Mouse (Mus musculus) left cerebral cortex, adult 11 months (tissue): ENCODE results near the gene Hsd17b11.
"Not testable (repeated sequence)": the region's sequence is repeated elsewhere in the genome, so short reads cannot be mapped to it uniquely, and the experiment has no call there.

Source experiments
- DNase-seq: peaks from one replicate; pipeline ENCODE4 v3.0.0; 2022; ENCODE audit warnings: low spot score

Hsd17b11 gene

DNA sequence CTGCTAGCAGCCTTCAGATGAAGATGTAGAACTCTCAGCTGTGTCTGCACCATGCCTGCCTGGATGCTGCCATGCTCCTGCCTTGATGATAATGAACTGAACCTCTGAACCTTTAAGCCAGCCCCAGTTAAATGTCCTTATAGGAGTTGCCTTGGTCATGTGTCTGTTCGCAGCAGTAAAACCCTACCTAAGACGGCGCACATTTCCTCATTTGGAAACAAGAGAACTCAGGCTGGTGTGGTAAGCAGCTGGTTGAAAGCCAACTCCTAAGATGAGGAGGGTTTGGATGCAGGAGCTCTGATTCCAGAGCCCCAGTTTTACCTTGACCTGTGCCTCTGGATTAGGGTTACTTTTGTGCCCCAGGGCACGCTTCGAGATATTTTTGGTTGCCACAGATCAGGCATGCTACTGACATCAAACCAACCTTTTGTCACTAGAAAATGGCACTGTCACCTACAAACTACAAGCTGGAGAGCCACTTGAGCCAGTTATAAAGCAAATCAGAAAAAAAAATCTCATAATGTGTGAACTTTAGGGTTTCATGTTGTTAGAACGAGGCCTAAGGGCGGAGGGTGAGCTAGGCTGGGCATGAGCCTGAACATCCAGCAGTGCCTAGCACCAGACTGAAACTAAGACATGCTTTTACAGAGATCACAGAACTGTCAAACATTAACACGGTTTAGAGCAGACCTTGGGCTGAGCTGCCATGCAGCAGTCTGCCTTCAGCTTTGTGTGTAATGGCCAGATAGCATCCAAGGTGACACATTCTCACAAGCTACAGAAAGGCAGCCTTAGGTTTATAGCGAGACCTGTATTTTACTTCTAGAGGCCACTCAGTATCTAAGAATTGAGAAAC is 40.8 kb downstream of the Hsd17b11 start:
- no peak for DNase-seq

DNA sequence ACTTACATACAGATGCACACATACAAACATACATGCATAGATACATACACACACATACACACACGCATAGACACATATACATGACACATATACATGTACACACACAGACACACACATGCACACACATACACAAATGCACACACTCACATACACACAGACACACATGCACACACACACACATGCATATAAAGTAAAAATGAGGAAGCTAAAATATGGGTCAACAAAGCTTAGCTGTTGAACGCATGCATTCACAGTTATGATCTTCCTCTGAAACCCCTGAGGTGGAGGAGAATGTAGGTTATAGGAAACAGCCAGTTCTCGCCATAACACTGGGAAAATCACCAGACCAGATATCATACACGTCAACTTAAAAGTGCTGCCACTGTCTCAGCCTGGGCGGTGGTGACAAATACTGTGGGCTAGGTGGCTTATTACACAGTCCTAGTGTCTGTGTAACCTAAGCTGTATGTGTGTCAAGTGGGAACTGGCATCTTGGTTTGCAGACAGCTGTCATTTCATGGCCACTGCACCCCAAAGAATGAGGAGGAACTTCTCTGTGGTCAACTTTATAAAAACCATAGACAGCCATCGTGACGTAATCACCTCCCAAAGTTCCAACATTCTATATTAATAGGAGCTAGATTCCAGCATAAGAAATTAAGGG is 43.7 kb downstream of the Hsd17b11 start:
- no peak for DNase-seq

DNA sequence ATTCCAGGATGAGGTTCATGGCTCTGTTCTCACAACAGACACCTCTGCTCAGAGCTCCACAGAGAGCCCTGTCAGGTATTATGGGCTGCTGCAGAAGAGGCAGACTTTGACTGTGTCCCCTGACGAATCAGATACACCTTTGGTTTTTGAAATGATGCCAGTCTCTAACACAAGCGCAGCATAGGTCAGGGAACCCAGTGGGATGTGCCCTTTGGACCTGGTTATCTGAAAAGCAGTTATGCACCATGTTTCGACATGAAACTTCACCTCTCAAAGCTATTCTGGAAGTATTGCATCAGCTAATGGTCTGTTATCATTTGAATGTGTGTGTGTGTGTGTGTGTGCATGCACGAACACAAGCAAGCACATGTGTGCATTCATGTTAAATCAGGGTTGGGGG is 44.4 kb downstream of the Hsd17b11 start, which contains the start of gene Hsd17b13:
Hsd17b13 (minus strand) TSS at position 114 of the 400 bp plus-strand sequence.
- DNase-seq = no peak

DNA sequence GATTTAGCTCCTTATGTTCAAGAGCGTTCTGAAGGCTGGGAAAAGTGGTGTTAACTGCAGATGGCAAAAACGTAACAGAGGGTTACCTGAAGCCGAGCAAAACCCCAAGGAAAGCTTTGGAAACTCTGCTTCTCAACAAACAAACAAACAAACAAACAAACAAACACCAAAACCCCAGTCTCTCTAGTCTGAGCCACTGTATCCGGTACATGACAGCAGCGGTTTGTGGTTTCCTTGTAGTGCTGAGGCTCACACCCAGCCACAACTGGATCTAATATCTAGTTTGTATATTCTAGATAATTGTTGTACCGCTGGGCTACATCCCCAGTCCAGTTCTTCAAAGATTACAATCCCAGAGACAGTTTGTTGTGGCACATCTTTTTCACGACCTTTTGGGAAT is 46.0 kb downstream of the Hsd17b11 start:
- DNase-seq = no peak

DNA sequence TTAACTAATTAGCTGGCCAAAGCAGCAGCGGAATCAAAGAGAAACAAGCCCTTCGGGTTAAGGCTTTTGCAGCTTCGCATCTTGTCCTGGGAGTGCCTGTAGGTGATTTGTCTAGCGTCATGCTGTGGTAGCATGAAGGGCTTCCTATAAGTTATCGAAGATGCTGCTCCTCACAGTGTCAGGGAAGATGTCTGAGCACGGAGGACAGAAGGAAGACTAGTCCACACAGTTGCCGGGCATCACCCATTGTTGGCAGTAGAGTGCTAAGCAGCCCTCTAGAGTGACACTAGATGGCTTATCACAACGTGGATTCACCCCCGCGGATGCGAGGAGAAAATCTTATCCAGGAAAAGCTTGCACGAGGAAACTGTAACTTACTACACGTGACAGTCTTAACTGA is 48.9 kb downstream of the Hsd17b11 start:
- DNase-seq = no peak

DNA sequence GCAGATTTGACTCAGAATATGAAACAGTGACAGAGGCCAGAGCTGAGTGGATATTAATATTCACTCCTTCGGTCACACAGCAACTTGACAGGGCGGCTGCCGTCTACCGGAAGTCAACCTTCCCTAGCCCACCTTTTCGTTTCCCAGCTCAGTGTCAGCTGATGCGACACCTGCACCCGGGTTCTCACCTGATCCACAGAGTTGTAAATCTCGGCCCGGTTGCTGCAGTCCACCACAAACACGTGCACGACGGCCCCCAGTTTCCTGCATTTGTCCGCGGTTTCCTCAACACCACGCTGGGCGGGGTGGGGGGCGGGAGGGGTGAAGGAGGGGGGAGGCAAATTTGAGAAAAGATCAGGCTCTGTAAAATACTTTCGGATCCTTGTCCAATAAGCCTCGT is 49.3 kb downstream of the Hsd17b11 start:
- no peak for DNase-seq

DNA sequence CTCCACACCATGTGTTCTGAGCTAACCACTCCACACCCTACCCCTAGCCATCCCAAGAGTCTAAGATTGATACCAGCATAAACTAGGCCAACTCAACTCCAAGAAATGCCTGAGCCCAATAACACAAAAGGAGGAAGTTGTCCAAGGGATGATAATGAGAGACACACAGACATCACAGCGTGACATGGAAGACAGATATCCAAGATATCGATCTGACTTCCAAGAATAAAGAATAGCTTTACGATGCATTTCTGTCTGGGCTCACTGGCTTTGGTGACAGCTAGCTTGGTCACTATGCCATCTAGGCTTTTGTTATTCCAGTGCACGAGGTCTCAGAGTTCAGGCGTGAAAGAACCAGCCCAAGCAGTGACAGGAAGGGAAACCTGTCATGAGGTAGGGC is 50.7 kb downstream of the Hsd17b11 start:
- DNase-seq = no peak

DNA sequence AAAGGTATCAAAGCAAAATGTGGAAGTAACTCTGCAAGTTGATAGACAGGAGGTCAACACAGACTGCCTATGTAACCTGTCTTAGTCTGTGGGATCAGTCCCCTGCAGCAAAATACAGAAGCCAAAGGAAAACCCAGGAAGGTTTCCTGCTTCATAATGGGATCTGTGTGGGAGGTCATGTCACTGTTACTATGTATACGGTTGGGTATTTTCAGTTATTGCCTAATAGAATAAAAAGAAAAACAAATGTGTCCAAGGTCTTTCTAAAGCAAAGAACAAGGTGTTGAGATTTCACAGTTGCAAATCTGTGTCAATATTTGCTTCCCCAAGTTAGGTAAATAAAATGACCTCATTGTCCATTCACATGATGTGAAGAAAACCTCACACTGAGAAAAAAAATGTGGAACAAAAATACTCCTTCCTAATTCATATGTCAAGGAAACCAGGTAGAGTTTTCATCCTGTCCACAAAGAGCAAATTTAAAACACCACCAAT is 58.7 kb downstream of the Hsd17b11 start:
- DNase-seq = no peak

DNA sequence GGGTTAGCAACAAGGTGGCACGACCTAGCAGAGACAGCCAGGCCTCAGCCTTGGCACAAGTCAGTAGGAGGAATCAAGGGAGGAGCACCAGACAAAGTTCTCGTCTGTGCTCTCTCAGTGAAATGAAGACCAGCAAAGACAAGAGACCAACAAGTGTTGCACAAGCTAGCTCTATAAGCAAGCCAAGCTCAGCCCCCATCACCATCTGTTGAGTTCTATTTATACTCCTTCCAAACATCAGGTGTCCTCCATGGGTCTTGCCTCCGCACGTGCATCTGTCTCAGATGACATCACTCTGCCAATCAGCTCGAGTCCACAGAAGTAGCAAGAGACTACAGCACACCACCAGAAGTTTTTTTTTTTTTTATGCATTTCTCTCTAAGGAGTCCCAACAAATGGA is 67.1 kb downstream of the Hsd17b11 start:
- DNase-seq = no peak

DNA sequence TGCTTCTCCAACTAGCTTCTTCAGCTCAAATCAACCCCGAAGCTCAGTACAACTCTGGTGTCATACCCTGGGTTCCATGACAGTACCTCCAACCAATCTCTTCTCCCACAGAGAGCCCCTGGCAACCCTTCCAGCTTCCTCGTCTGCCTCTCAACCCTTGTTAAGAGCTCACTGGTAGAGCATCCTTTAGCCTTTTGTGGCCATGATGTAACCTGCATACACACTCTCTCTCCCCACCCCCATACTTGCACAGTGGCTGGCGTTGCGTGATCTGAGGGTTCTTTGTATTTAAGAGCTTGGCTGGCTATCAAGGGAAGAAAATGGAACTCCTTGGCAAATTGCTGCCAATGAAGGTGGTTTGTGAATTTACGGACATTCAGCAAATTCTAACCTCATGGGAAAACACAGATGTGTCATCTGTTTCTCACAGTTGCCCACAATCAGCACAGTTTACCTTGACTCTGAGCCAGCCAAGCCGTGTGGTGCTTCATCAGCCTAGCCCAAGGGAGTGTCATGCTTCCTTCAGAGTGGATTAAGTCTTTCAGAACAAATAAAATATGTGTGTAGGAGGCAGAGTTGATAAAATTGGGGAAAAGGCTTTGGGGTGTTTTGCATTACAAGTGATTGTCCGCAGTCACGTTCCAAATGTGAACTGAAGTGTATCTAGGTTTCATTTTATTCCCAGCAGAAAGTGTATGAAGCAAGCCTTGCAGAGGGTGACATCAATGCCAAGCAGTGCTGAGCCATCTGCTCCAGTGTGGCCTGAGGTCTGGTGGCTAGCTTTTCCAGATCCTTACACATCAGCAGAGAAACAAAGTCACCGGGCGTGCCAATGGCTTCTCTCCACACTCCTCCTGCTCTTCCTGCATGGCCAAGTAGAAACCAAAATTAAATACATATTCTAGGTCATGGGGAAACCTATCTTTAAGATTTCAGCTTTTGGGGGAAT is 68.3 kb downstream of the Hsd17b11 start:
- DNase-seq = no peak

DNA sequence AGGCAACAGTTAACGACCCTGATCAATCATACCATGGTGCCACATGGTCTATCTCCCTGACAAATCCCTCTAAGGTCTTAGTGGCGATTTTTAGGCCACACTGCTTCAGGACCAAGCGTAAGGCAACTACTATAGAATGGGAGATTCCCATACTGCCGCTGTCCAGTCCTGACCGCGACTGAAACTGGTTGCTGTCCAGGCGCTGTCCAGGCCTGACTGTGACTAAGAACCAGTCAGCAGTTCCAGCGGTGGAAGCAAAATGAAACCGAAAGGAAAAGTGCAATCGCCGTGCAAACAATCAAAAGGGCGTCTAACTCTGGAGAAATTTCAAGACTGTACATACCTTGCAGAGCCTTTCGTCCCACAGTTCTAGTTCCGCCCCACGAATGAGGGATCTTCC is 71.6 kb downstream of the Hsd17b11 start:
- DNase-seq = not testable (repeated sequence)

DNA sequence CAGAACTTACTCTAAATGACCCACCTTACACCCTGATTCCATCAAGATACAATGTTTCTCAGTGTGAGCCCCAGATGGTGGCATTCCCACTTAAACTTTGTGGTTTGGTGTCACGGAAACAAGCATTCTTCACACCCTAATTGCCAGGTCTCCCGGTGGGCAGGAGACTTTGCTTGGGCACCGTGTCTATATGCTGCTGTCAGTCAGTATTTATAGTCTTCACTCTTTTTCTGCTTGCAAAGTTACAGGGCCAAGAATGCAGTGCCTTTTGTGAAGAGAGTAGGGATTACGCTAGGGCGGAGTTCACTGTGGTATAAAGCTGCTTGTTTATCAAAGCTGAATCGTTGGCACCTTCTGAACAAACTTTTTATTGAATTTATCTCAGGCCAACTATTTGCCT is 78.5 kb downstream of the Hsd17b11 start:
- DNase-seq = no peak

DNA sequence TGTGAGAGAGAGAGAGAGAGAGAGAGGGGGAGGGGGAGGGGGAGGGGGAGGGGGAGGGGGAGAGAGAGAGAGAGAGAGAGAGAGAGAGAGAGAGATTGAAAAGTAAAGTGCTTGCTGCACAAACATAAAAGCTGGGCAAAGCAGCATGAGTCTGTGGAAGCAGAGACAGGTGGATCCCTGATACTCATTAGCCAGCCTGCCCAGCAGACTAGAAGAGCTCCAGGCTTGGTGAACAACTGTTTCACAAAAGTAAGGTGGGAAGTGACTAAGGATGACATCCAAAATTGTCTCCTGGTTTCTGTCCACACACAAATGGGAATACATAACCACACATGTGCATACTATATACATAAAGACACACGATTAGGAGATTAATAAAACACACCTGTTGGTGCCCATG is 81.9 kb downstream of the Hsd17b11 start:
- no peak for DNase-seq
